Comparison of ENCODE assay signal across 18 mouse cellular contexts in genomic region chr2:157558051-157558450, GRCm38 (mm10). TPM values are rescaled to one million over a fixed set of nuclear protein-coding genes. Genes with fewer than 3 reads are reported as not detected.
A peak's percentile ranks its signal among the peaks of the same experiment; 100 is the strongest.
DNase-seq lines count a peak whose midpoint lies in the region; ATAC-seq lines count a peak whose summit lies in the region.
"Had no signal": no experiment of that assay in that cellular context is flagged by ENCODE, and none has a peak within 500 bp of the region (broad histone marks: within the 10 kb centered on the region; RNA-seq: fewer than 3 reads in every experiment).

No protein-coding gene starts in this region.

- H3K4me1 ChIP-seq in hindbrain, embryonic 13.5 days (replicated peaks), result peaks cover 42% of the 10 kb centered on the region
- peaks cover 47% of the 10 kb centered on the region for H3K4me1 ChIP-seq in hindbrain, embryonic 12.5 days

- no peak overlapping the region for H3K4me3 ChIP-seq in hindbrain, embryonic 13.5 days
- H3K4me3 ChIP-seq in hindbrain, embryonic 12.5 days, result no peak overlapping the region
- H3K4me3 ChIP-seq: embryonic facial prominence, embryonic 15.5 days; intestine, embryonic 15.5 days; limb, embryonic 13.5 days had no signal

- no peak for ATAC-seq in hindbrain, embryonic 13.5 days (ENCODE audit: low FRiP score)
- ATAC-seq in hindbrain, embryonic 12.5 days (ENCODE audit: low FRiP score), result no peak
- ATAC-seq: intestine, embryonic 15.5 days had no signal

- peak; percentile 48 for DNase-seq in cerebellum, adult 11 months
- peak; percentile 63 for DNase-seq in cerebellum, adult 9-10 months
- DNase-seq in gastrocnemius, postnatal 25 days, result peak; percentile 62
- no peak for DNase-seq in right cerebral cortex, postnatal 14 days
- no peak for DNase-seq in right cerebral cortex, postnatal 10 days (ENCODE audit: low spot score in 2 of 2)
- no peak for DNase-seq in urinary bladder, postnatal 10 days (ENCODE audit: low spot score)
- DNase-seq: adrenal gland, postnatal 25 days; heart, postnatal 14 days; lung, adult 18-20 months; lung, postnatal 4 days; thymus, adult 2 months had no signal

- no peak overlapping the region for H3K9ac ChIP-seq in hindbrain, embryonic 13.5 days
- H3K9ac ChIP-seq in hindbrain, embryonic 12.5 days, result no peak overlapping the region
- H3K9ac ChIP-seq: embryonic facial prominence, embryonic 15.5 days; intestine, embryonic 15.5 days; limb, embryonic 13.5 days had no signal

- H3K27ac ChIP-seq in hindbrain, embryonic 13.5 days, result peak overlapping the region; percentile 23
- H3K27ac ChIP-seq in hindbrain, embryonic 12.5 days, result no peak overlapping the region
- H3K27ac ChIP-seq: embryonic facial prominence, embryonic 15.5 days; intestine, embryonic 15.5 days; kidney, postnatal 0 days; limb, embryonic 13.5 days had no signal

- no peak overlapping the region for H3K4me2 ChIP-seq in hindbrain, embryonic 13.5 days
- H3K4me2 ChIP-seq in hindbrain, embryonic 12.5 days (replicated peaks), result no peak overlapping the region
- H3K4me2 ChIP-seq: embryonic facial prominence, embryonic 15.5 days; intestine, embryonic 15.5 days; limb, embryonic 13.5 days had no signal

- H3K36me3 ChIP-seq in hindbrain, embryonic 13.5 days, result peaks cover 65% of the 10 kb centered on the region
- H3K36me3 ChIP-seq in hindbrain, embryonic 12.5 days, result peaks cover 53% of the 10 kb centered on the region

- no peaks in the 10 kb centered on the region for H3K27me3 ChIP-seq in hindbrain, embryonic 13.5 days
- no peaks in the 10 kb centered on the region for H3K27me3 ChIP-seq in hindbrain, embryonic 12.5 days
- H3K27me3 ChIP-seq: embryonic facial prominence, embryonic 15.5 days; intestine, embryonic 15.5 days; limb, embryonic 13.5 days had no signal

- H3K9me3 ChIP-seq in hindbrain, embryonic 13.5 days, result peaks cover 48% of the 10 kb centered on the region
- H3K9me3 ChIP-seq in hindbrain, embryonic 12.5 days (replicated peaks), result peaks cover 38% of the 10 kb centered on the region

- whole genome bisulfite sequencing in hindbrain, embryonic 13.5 days, result 62% methylated on average over 9 of the region's 9 CpGs
- WGBS in hindbrain, embryonic 12.5 days, result 71% methylated on average over 9 of the region's 9 CpGs

RNA-seq across cellular contexts. Expression of gene Nnat, which starts 1.8 kb away (rescaled TPM):
- polyA plus RNA-seq in hindbrain, embryonic 13.5 days (2015; fragmentation: Nextera tagmentation; extraction: Ambion mirVana), result 6,024 and 6,534 TPM in 2 replicates
- 3,841 and 3,900 TPM in 2 replicates for polyA plus RNA-seq in hindbrain, embryonic 12.5 days (2016; fragmentation: Nextera tagmentation; extraction: Ambion mirVana)
- total RNA-seq in gastrocnemius, postnatal 25 days (2021), result 10 to 100 TPM in 1 of 2 experiments, 1 to 10 TPM in 1; 1.3 to 49.1 TPM
- total RNA-seq: G1E had no signal
- polyA plus RNA-seq: G1E had no signal

RNA-seq across cellular contexts. Expression of gene Blcap, which starts 13.0 kb away (rescaled TPM):
- polyA plus RNA-seq in hindbrain, embryonic 13.5 days (2015; fragmentation: Nextera tagmentation; extraction: Ambion mirVana), result 219 and 232 TPM in 2 replicates
- 139 and 140 TPM in 2 replicates for polyA plus RNA-seq in hindbrain, embryonic 12.5 days (2016; fragmentation: Nextera tagmentation; extraction: Ambion mirVana)
- 10 to 100 TPM; 19.2 to 20.7 TPM for total RNA-seq in gastrocnemius, postnatal 25 days (2021)

Comparison
In these comparisons a context has a peak if more than half of its experiments do, and no peak if none do; other contexts are left out.
1. DNase-seq: peak in cerebellum, adult 11 months (single experiment), cerebellum, adult 9-10 months (single experiment) and gastrocnemius, postnatal 25 days (single experiment); none in right cerebral cortex, postnatal 14 days (single experiment), right cerebral cortex, postnatal 10 days (0 of 2) and urinary bladder, postnatal 10 days (single experiment).